Mouse (Mus musculus): ENCODE measurements at regions not wholly inside any gene's neighbourhood (a gene's known extent, or its start where the extent isn't known, plus 50 kb on each side); places are given as distances from the start of the nearest gene placed in this dataset.

- Histone ChIP-seq H3K4me1 (ENCODE audit: insufficient read depth, low read length) (peaks cover 3% of the 10 kb centered on the region; the same call in 1 of the 2 replicates), H3K27ac (ENCODE audit: low read depth, low read length) (no peak overlapping the region), H3K36me3 (ENCODE audit: insufficient read depth, low read length) (no peaks in the 10 kb centered on the region), H3K4me3 (ENCODE audit: low read depth, low read length) (no peak overlapping the region), H3K9me3 (ENCODE audit: low read length) (no peaks in the 10 kb centered on the region), H3K4me2 (ENCODE audit: low read depth, low read length, poor library complexity, severe bottlenecking) (no peak overlapping the region; the same call in 1 of the 2 replicates), H3K9ac (replicated peaks; ENCODE audit: low read length, poor library complexity, severe bottlenecking) (no peak overlapping the region), H3K27me3 (ENCODE audit: insufficient read depth, low read length) (no peaks in the 10 kb centered on the region)
- no peak for TF ChIP-seq CTCF (IDR thresholded peaks at IDR 0.05)
- no peak for ATAC-seq (ENCODE audit: low FRiP score)
- DNase-seq (ENCODE audit: low spot score): peak; percentile 64
- 13% methylated on average over 8 of the region's 8 CpGs for WGBS
Measured at GRCm38 (mm10) chr10:92556526-92557422, 165.4 kb downstream of the Nedd1 start.

DNA sequence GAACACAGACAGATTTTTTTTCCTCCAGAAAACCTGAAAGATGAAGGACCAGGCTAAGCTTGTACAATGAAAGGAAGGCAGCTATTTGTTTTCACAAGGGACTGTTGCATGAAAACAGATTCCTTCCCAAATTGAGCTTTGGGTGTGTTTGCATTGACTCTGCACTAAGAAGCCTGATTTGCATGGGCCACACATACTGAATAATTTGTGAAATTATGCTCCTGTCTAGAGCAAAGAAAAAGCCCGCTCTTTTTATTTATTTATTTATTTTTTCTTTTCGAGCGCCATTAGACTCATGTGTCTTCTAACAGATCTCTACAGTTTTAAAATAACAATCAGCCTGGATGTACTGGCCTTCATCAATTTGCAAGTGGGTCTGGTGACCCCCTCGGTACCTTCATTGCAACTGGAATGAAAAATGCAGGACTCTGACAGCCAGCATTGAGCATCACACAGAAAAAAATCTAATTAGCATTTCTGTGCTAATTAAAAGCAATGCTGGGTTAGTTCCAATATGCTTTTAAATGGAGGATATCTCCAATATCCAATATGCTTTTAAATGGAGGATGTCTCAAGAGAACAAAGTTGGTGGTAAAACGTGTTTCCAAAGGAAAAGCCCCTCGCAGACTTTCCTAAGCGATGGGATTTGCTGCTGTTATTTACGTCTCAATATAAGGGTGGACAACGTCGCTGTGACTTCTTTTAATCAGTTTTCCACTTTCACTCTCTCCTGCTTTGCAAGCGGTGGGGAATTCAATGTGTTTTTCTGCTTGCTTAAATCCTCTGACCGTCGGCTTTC, 166.3 kb downstream of the Nedd1 start:
- no peaks in the 10 kb centered on the region for H3K9me3 ChIP-seq (ENCODE audit: low read length)
- DNase-seq (ENCODE audit: low spot score) (peak; percentile 21), ATAC-seq (ENCODE audit: low FRiP score) (no peak)
- H3K9ac ChIP-seq (replicated peaks; ENCODE audit: low read length, poor library complexity, severe bottlenecking): no peak overlapping the region
- WGBS: 13% methylated on average over 13 of the region's 13 CpGs
- no peak overlapping the region for H3K4me3 ChIP-seq (ENCODE audit: low read depth, low read length)
- H3K4me2 ChIP-seq (ENCODE audit: low read depth, low read length, poor library complexity, severe bottlenecking): peak overlapping the region; percentile 16
- no peaks in the 10 kb centered on the region for H3K36me3 ChIP-seq (ENCODE audit: insufficient read depth, low read length)
- H3K4me1 ChIP-seq (ENCODE audit: insufficient read depth, low read length): peaks cover 3% of the 10 kb centered on the region; the same call in 1 of the 2 replicates
- TF ChIP-seq CTCF (IDR thresholded peaks at IDR 0.05): no peak
- H3K27ac ChIP-seq (ENCODE audit: low read depth, low read length): no peak overlapping the region
- H3K27me3 ChIP-seq (ENCODE audit: insufficient read depth, low read length): no peaks in the 10 kb centered on the region

DNA sequence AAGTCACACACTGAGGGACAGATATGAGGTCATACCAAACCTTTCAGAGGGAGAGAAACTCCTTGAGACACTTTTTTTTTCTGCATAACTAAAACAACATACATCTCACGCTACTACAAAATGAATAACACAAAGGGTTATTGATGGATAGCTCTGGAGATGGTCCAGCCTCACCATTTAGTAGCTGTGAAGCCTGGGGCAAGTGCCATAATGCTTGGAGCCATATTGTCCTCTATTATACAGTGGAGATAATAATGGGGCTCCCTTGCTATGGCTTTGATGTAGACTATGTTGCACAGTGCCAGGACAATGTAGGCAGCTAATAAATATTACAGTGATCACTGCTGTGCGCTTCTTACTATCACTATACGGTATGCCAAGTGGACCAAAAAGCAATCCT, 168.3 kb downstream of the Nedd1 start:
- Histone ChIP-seq H3K27me3 (ENCODE audit: insufficient read depth, low read length) (no peaks in the 10 kb centered on the region), H3K4me2 (ENCODE audit: low read depth, low read length, poor library complexity, severe bottlenecking) (no peak overlapping the region), H3K9ac (replicated peaks; ENCODE audit: low read length, poor library complexity, severe bottlenecking) (no peak overlapping the region), H3K27ac (ENCODE audit: low read depth, low read length) (no peak overlapping the region), H3K4me3 (ENCODE audit: low read depth, low read length) (no peak overlapping the region), H3K36me3 (ENCODE audit: insufficient read depth, low read length) (no peaks in the 10 kb centered on the region), H3K9me3 (ENCODE audit: low read length) (no peaks in the 10 kb centered on the region), H3K4me1 (ENCODE audit: insufficient read depth, low read length) (peaks cover 3% of the 10 kb centered on the region; the same call in 1 of the 2 replicates)
- TF ChIP-seq CTCF (IDR thresholded peaks at IDR 0.05): no peak
- DNase-seq (ENCODE audit: low spot score): no peak
- no peak for ATAC-seq (ENCODE audit: low FRiP score)
- WGBS: 75% methylated on average over 3 of the region's 3 CpGs

DNA sequence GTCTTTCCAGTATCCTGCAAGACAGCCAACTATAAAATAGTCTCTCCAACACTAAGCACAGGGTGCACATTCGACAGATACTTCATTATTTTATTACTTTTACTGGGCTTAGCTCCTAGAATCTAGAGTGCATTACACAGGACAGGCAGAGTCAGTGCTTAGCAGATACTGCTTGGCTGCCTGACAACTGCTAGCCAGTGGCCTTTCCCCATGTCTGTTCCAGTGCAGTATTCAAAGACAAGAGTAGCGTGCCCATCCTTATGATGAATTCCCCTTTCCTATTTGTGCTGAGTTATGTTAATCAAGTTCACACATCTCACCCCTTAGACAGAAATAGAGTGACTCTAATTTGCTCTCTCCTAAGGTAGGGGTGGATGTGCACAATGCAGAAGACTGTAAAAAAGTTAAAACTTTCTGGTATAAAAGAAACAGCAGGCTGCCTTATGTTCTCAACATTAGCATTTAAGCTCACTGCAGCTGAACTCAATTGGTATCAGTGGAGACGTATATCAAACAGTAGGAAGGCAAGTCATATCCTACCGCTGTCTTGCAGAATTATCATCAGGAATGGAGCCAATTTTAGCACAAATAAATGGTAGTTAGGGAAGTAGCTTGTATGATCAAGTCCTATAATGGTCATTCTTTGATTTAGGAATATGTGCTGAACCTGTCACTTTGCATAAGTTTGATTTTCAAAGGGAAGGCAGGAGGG, 173.2 kb downstream of the Nedd1 start:
- 46% methylated on average over 4 of the region's 4 CpGs for WGBS
- H3K36me3 ChIP-seq (ENCODE audit: insufficient read depth, low read length): no peaks in the 10 kb centered on the region
- ATAC-seq (ENCODE audit: low FRiP score) (no peak), DNase-seq (ENCODE audit: low spot score) (peak; percentile 33)
- no peaks in the 10 kb centered on the region for H3K9me3 ChIP-seq (ENCODE audit: low read length)
- H3K27ac ChIP-seq (ENCODE audit: low read depth, low read length): no peak overlapping the region
- H3K4me3 ChIP-seq (ENCODE audit: low read depth, low read length): no peak overlapping the region
- no peaks in the 10 kb centered on the region for H3K4me1 ChIP-seq (ENCODE audit: insufficient read depth, low read length)
- no peaks in the 10 kb centered on the region for H3K27me3 ChIP-seq (ENCODE audit: insufficient read depth, low read length)
- no peak overlapping the region for H3K9ac ChIP-seq (replicated peaks; ENCODE audit: low read length, poor library complexity, severe bottlenecking)
- no peak for TF ChIP-seq CTCF (IDR thresholded peaks at IDR 0.05)
- no peak overlapping the region for H3K4me2 ChIP-seq (ENCODE audit: low read depth, low read length, poor library complexity, severe bottlenecking)

DNA sequence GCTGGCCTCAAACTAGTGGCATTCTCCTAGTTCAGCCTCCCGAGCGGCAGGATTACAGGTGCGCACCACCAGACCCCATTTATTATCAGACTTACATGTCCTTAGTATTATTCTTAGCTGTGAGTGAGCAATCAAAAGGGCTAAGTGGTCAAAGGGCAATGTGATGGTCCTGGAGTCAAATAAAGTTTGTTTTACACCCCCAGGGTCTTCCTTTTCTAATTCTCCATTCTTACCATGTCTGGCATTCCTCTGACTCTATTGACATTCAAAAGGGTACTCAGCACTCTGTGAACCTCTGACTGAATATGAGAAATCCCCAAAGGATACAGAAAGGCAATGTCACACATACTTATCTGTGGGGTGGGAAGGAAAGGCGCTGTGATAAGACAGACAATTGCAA, 183.8 kb downstream of the Nedd1 start:
- no peak for ATAC-seq (ENCODE audit: low FRiP score)
- no peaks in the 10 kb centered on the region for H3K4me1 ChIP-seq (ENCODE audit: insufficient read depth, low read length)
- no peak overlapping the region for H3K4me2 ChIP-seq (ENCODE audit: low read depth, low read length, poor library complexity, severe bottlenecking)
- WGBS: 84% methylated on average over 4 of the region's 4 CpGs
- H3K4me3 ChIP-seq (ENCODE audit: low read depth, low read length): no peak overlapping the region
- H3K9me3 ChIP-seq (ENCODE audit: low read length): no peaks in the 10 kb centered on the region
- no peak overlapping the region for H3K27ac ChIP-seq (ENCODE audit: low read depth, low read length)
- H3K9ac ChIP-seq (replicated peaks; ENCODE audit: low read length, poor library complexity, severe bottlenecking): no peak overlapping the region
- H3K27me3 ChIP-seq (ENCODE audit: insufficient read depth, low read length): no peaks in the 10 kb centered on the region
- TF ChIP-seq CTCF (IDR thresholded peaks at IDR 0.05): no peak
- no peaks in the 10 kb centered on the region for H3K36me3 ChIP-seq (ENCODE audit: insufficient read depth, low read length)
- DNase-seq (ENCODE audit: low spot score): no peak

All from midbrain, postnatal 0 days (tissue).